Mouse (Mus musculus): ENCODE results near the gene Cdkn3.

DNA sequence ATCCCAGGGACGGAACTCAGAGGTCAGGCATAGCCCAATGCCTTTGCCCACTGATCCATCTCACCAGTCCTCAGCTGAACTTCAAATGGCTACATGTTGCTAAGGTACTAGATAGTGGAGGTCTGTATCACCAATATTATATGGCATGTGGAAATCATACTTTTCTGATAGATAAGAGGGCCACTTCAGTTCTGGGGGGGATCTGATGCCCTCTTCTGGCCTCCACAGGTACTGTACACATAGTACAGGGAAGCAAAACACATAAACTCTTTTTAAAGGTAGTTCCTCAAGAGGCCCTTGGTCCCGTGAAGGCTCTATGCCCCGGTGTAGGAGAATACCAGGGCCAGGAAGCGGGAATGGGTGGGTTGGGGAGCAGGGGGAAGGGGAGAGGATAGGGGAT, 30.0 kb downstream of the Cdkn3 start:
- TF ChIP-seq POLR2A (IDR thresholded peaks at IDR 0.05; ENCODE audit: borderline replicate concordance, insufficient read depth, low read length), result no peak
- TF ChIP-seq CTCF (IDR thresholded peaks at IDR 0.05; ENCODE audit: borderline replicate concordance, insufficient read depth, low read depth, low read length), result no peak
